Mouse (Mus musculus) ES-Bruce4 (cell line): ENCODE measurements around the gene Atf4.

Experiments
- CTCF ChIP-seq: IDR thresholded peaks from one replicate; pipeline ENCODE4 v1.8.1; 2011; ENCODE audit warnings: low read depth, low read length
- EP300 ChIP-seq: IDR thresholded peaks from 2 replicates; pipeline ENCODE4 v1.6.1; 2011; ENCODE audit warnings: low read depth, low read length; ENCODE audit not compliant: insufficient read depth

DNA sequence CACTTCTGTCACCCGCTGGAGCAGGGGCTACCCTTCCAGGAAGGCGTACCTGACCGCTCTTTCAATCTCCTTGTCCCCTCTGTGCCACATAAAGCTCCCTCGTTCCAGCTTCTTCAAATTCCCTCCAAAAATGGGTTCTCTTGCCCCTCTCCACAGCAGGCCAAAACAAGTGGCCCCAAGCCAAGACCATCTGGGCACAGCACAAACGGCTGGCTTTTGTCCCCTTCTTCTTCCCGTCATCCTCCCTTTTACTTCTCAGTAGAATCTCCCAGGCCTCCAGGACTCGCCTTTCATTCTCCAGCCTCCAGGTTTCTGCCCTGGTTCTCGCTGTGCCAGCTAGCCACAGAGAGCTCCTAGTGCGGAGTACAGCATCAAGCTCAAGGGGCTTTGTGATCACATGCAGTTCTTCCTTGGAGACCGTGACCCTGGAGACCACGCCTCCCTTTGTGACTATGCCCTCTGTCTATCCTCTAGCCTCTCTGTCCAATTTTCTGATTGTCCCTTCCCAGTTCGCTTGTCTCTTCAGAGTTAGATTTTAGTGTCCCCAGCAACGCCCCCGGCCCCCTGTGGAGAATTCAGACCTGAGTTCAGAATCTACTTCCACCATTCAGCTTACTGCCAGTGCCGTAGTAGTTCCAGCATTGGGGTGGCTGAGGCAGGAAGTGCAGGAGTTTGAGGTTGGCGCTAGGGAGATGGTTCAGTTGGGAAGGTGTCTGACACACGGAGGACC is 26.7 kb upstream of the Atf4 start:
- TF ChIP-seq EP300 (no peak), CTCF (no peak)
